Mouse (Mus musculus): ENCODE data around the gene A630089N07Rik. TPM values are rescaled to one million over a fixed set of nuclear protein-coding genes. Genes with fewer than 3 reads are reported as not detected.
A peak's percentile ranks its signal among the peaks of the same experiment; 100 is the strongest.

The A630089N07Rik gene
- total and polyA plus RNA-seq, 3 experiments = 23.5 to 27.2 (median 26.0) TPM

DNA sequence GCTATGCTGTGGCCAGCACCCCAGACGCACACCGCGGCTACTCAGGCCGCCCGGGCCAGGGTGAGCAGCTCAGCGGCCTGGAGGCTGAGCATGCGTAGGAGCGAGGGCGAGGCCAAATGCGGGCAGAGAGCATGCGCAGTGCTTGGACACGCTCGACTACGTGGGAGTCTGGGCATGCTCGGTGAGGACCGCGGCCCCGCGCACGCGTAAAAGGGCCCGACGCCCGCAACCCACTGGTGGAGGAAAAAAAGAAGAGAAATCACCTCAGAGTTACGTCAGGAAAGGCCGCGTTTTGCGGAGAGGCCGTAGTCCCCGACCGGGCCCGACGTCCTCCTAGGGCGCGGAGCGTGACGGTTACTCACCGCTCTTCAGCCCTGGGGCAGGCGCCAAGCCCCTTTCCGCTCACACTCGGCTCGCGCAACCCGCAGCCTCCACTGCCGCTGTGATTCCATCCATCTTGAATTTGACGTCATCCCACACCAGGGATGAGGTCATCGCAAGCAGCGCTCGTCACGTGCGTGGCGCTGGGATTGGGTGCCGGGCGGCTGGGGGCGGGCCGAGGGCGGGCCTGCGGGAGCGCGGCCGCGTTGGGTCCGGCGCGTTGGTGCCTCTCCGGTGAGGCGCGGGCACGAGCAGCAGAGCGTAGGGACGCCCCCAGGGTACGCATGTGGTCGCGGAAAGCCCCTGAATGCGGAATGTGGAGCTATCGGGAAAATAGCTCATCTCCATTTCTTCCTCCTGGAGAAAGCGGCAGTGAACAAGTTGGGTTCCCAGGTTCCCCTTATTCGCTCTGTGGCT is 119.9 kb downstream of the A630089N07Rik start, which contains the start of the genes C2cd2 and Zbtb21 (continued):
- TF ChIP-seq IRF4 (IDR thresholded peaks at IDR 0.05; ENCODE audit: low read depth, low read length) (peak; percentile 55; the same call in 1 of the 2 replicates), HCFC1 (IDR thresholded peaks at IDR 0.05; ENCODE audit: low read depth, low read length) (peak; percentile 76), USF1 (IDR thresholded peaks at IDR 0.05; ENCODE audit: low read depth, low read length) (peak; percentile 81), BHLHE40 (IDR thresholded peaks at IDR 0.05; ENCODE audit: low read depth, low read length) (peak; percentile 99), JUND (conservative IDR thresholded peaks at IDR 0.05; ENCODE audit: low read depth, low read length) (peak; percentile 83), POLR2AphosphoS2 (IDR thresholded peaks at IDR 0.05; ENCODE audit: low read depth, low read length) (peak; percentile 86), ELF1 (IDR thresholded peaks at IDR 0.05; ENCODE audit: low read depth, low read length) (peak; percentile 57; the same call in 1 of the 2 replicates), CHD2 (IDR thresholded peaks at IDR 0.05; ENCODE audit: low read length) (peak; percentile 36; the same call in 1 of the 2 replicates), TBP (conservative IDR thresholded peaks at IDR 0.05; ENCODE audit: low read depth, low read length) (peak; percentile 29; the same call in 1 of the 2 replicates), GABPA (IDR thresholded peaks at IDR 0.05; ENCODE audit: insufficient replicate concordance, low read depth, low read length) (peak; percentile 98), RCOR1 (conservative IDR thresholded peaks at IDR 0.05; ENCODE audit: low read depth, low read length) (peak; percentile 79; the same call in 1 of the 2 replicates)

DNA sequence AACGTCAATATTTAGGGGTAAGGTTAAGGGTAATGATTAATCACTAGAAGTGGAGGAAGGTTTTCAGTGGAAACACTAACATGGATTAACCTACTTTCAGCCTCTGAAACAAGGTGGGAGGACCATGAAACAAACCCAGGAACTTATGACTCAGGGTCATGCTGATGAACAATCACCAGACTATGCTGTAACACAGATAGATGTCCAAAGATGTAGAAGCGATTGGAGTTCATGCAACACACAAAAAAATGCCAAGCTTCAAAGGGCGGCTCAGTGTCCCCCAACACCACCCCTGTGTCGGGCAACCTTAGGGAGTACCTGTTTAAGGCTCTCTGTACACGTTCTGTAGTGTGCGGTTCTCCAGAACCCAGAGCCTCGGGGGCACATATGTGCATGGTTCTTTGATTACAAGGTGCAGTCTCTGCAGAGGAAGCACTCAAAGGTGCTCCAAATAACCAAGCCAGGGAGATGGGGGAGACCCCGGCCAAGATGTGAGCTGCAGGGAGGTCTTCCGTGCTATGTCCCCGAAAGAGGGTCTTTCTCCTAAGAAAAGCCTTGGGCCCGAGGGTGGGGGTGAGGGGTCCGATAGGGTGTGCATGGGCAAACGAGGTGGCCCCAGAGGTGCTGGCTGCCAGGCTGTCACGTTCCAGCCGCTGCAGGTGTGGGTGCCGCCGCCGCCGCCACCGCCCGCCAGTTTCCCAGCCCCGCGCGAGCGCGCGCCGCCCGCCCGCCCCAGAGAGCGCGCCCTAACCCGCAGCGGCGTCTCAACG is 120.7 kb downstream of the A630089N07Rik start:
- peak; percentile 54 for DNase-seq (ENCODE audit: extremely low read depth)
- peak overlapping the region; percentile 41 for H3K4me2 ChIP-seq (ENCODE audit: insufficient read depth, low read depth, poor library complexity, severe bottlenecking)
- no peak for TF ChIP-seq TBP (conservative IDR thresholded peaks at IDR 0.05; ENCODE audit: low read depth, low read length)
- peak; percentile 96 for TF ChIP-seq CHD1 (IDR thresholded peaks at IDR 0.05; ENCODE audit: low read depth, low read length)
- TF ChIP-seq POLR2AphosphoS2 (IDR thresholded peaks at IDR 0.05; ENCODE audit: low read depth, low read length) = peak; percentile 54; the same call in 1 of the 2 replicates
- no peak for TF ChIP-seq POLR2A (IDR thresholded peaks at IDR 0.05; ENCODE audit: low read depth, low read length)
- peak; percentile 57 for TF ChIP-seq MXI1 (IDR thresholded peaks at IDR 0.05; ENCODE audit: low read depth, low read length)
- no peak for TF ChIP-seq HCFC1 (IDR thresholded peaks at IDR 0.05; ENCODE audit: low read depth, low read length)
- 0 out of 2 replicates have a peak, but pooled peaks have one; percentile 46 for TF ChIP-seq UBTF (IDR thresholded peaks at IDR 0.05; ENCODE audit: low read depth, low read length)
- no peak for TF ChIP-seq KAT2A (IDR thresholded peaks at IDR 0.05; ENCODE audit: insufficient replicate concordance, low read length)
- TF ChIP-seq MYC (IDR thresholded peaks at IDR 0.05; ENCODE audit: low read depth, low read length) = 0 out of 2 replicates have a peak, but pooled peaks have one; percentile 53
- 0 out of 2 replicates have a peak, but pooled peaks have one; percentile 22 for TF ChIP-seq MEF2A (IDR thresholded peaks at IDR 0.05; ENCODE audit: borderline replicate concordance, low read depth, low read length)
- no peak for TF ChIP-seq E2F4 (IDR thresholded peaks at IDR 0.05; ENCODE audit: insufficient replicate concordance, low read depth, low read length)
- TF ChIP-seq SMC3 (IDR thresholded peaks at IDR 0.05; ENCODE audit: low read depth, low read length) = 0 out of 2 replicates have a peak, but pooled peaks have one; percentile 13
- no peak for TF ChIP-seq RAD21 (IDR thresholded peaks at IDR 0.05; ENCODE audit: low read depth, low read length)
- TF ChIP-seq BHLHE40 (IDR thresholded peaks at IDR 0.05; ENCODE audit: low read depth, low read length) = peak; percentile 61; the same call in 1 of the 2 replicates
- peak; percentile 85 for TF ChIP-seq SIN3A (IDR thresholded peaks at IDR 0.05; ENCODE audit: low read length)
- TF ChIP-seq ETS1 (conservative IDR thresholded peaks at IDR 0.05; ENCODE audit: low read depth, low read length) = peak; percentile 53
- no peak; the same call in 1 of the 2 replicates for TF ChIP-seq JUND (conservative IDR thresholded peaks at IDR 0.05; ENCODE audit: low read depth, low read length)
- TF ChIP-seq EP300 (IDR thresholded peaks at IDR 0.05; ENCODE audit: low read length) = peak; percentile 66
- 0 out of 2 replicates have a peak, but pooled peaks have one; percentile 47 for TF ChIP-seq ZMIZ1 (IDR thresholded peaks at IDR 0.05; ENCODE audit: low read depth, low read length)
- TF ChIP-seq RCOR1 (conservative IDR thresholded peaks at IDR 0.05; ENCODE audit: low read depth, low read length) = no peak
- TF ChIP-seq MAX (IDR thresholded peaks at IDR 0.05; ENCODE audit: low read length) = peak; percentile 62
- TF ChIP-seq MAZ (IDR thresholded peaks at IDR 0.05; ENCODE audit: low read depth, low read length) = no peak
- TF ChIP-seq IRF4 (IDR thresholded peaks at IDR 0.05; ENCODE audit: low read depth, low read length) = peak; percentile 32; the same call in 1 of the 2 replicates
- no peak for TF ChIP-seq USF1 (IDR thresholded peaks at IDR 0.05; ENCODE audit: low read depth, low read length)
- TF ChIP-seq JUN (IDR thresholded peaks at IDR 0.05; ENCODE audit: insufficient read depth, low read depth, low read length) = peak; percentile 24; the same call in 1 of the 2 replicates
- H3K27ac ChIP-seq (ENCODE audit: insufficient read depth, low read depth) = peak overlapping the region; percentile 91
- H3K79me2 ChIP-seq (replicated peaks; ENCODE audit: control insufficient read depth, extremely low read depth, insufficient read depth, poor library complexity, severe bottlenecking) = peaks cover 17% of the 10 kb centered on the region
- in situ Hi-C loops (cut with MboI; ENCODE audit: low pct_ligation_motif_present, low pct_unique_long_range_greater_than_20kb, low sequenced_read_pairs) (no loop called here), dilution Hi-C loops (cut with MboI; ENCODE audit: extremely low pct_ligation_motif_present, extremely low pct_unique_long_range_greater_than_20kb, low sequenced_read_pairs) (no loop called here)
- no peaks in the 10 kb centered on the region for H3K9me3 ChIP-seq (replicated peaks; ENCODE audit: low read length)
- H3K4me3 ChIP-seq (replicated peaks in 1 of 3; ENCODE audit: low read depth in 2 of 3, low read length in 2 of 3, poor library complexity in 1 of 3) = peak overlapping the region; percentile 68 to 83 (median 77)
- peaks cover 6 to 54% of the 10 kb centered on the region in 2 experiments for H3K4me1 ChIP-seq (ENCODE audit: control insufficient read depth in 1 of 2, insufficient read depth in 2 of 2)
- H3K36me3 ChIP-seq (replicated peaks in 1 of 2; ENCODE audit: control insufficient read depth in 1 of 2, insufficient read depth in 1 of 2, low read length in 1 of 2) = peaks cover 12 to 27% of the 10 kb centered on the region in 2 experiments
- H3K27me3 ChIP-seq (replicated peaks) = no peaks in the 10 kb centered on the region
- H3K9ac ChIP-seq (ENCODE audit: insufficient read depth, low read depth) = peak overlapping the region; percentile 84

All from CH12.LX (cell line).